Mouse (Mus musculus): ENCODE measurements around the gene Gm10277. TPM values are rescaled to one million over a fixed set of nuclear protein-coding genes. Genes with fewer than 3 reads are reported as not detected.

Gene Gm10277
- polyA plus RNA-seq, 1 experiment from 2014 or later, result 2.4 TPM

- no peaks in the 10 kb centered on the region for H3K9me3 ChIP-seq
Observed at GRCm38 (mm10) chr11:77782104-77782815, 5.3 kb downstream of the Gm10277 start.

DNA sequence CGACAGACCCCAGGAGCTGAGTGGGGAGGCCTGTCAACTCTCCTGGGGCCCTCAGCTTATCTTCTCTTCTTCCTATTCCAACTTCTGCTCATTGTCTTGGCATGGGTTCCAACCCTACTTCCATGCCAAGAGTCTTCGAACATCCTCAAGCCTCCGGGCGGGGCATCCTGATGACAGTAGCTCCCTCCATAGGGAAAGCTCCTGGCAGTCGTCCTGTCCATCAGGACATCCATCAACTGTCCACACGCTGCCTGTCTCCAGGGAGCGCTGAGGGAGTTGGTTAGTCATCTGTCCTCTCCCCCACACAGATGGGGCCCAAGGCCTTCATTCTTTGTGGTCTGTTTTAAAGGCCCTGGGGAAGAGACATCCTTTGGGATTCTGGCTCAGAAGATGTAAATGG lies 6.5 kb downstream of the Gm10277 start:
- H3K4me3 ChIP-seq, result no peak overlapping the region
- WGBS, result 72% methylated on average over 7 of the region's 7 CpGs

More at GRCm38 (mm10) chr11:77782104-77782815, 5.3 kb downstream of the Gm10277 start:
- 90% methylated on average over 7 of the region's 7 CpGs for WGBS
- ATAC-seq (ENCODE audit: low FRiP score, low read depth), result no peak
- no peak overlapping the region for H3K9ac ChIP-seq
- H3K27me3 ChIP-seq (replicated peaks), result no peaks in the 10 kb centered on the region
- no peak overlapping the region for H3K4me3 ChIP-seq
- no peak overlapping the region for H3K27ac ChIP-seq
- peaks cover 39% of the 10 kb centered on the region for H3K4me1 ChIP-seq
- H3K36me3 ChIP-seq, result peaks cover 21% of the 10 kb centered on the region
- H3K4me2 ChIP-seq (replicated peaks), result no peak overlapping the region

GRCm38 (mm10) chr11:77779240-77779639 lies 8.3 kb downstream of the Gm10277 start:
- ATAC-seq (ENCODE audit: low FRiP score, low read depth), result no peak
- WGBS, result 65% methylated on average over 1 of the region's 1 CpGs
- Histone ChIP-seq H3K4me3 (no peak overlapping the region), H3K9ac (no peak overlapping the region), H3K27ac (no peak overlapping the region), H3K9me3 (no peaks in the 10 kb centered on the region), H3K4me2 (replicated peaks) (no peak overlapping the region), H3K4me1 (peaks cover 18% of the 10 kb centered on the region), H3K27me3 (replicated peaks) (no peaks in the 10 kb centered on the region), H3K36me3 (peaks cover 23% of the 10 kb centered on the region)

More for the DNA sequence above, 6.5 kb downstream of the Gm10277 start:
- H3K36me3 ChIP-seq, result peaks cover 23% of the 10 kb centered on the region
- H3K27ac ChIP-seq, result no peak overlapping the region
- no peak overlapping the region for H3K9ac ChIP-seq
- H3K4me1 ChIP-seq, result peaks cover 33% of the 10 kb centered on the region
- ATAC-seq (ENCODE audit: low FRiP score, low read depth), result no peak
- H3K27me3 ChIP-seq (replicated peaks), result no peaks in the 10 kb centered on the region
- no peaks in the 10 kb centered on the region for H3K9me3 ChIP-seq
- H3K4me2 ChIP-seq (replicated peaks), result no peak overlapping the region

DNA sequence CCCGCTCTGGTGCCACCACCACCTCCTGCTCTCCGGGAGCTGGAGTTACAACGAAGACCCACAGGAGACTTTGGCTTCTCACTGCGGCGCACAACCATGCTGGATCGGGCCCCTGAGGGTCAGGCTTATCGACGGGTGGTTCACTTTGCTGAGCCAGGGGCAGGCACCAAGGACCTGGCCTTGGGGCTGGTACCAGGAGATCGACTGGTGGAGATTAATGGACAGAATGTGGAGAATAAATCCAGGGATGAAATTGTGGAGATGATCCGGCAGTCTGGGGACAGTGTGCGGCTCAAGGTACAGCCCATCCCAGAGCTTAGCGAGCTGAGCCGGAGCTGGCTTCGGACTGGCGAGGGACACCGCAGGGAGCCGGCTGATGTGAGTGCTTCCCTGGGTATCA lies 9.6 kb downstream of the Gm10277 start:
- ATAC-seq (ENCODE audit: low FRiP score, low read depth), result no peak
- Histone ChIP-seq H3K4me2 (replicated peaks) (no peak overlapping the region), H3K4me3 (no peak overlapping the region), H3K9me3 (no peaks in the 10 kb centered on the region), H3K27me3 (replicated peaks) (no peaks in the 10 kb centered on the region), H3K36me3 (peaks cover 23% of the 10 kb centered on the region), H3K9ac (no peak overlapping the region), H3K27ac (no peak overlapping the region), H3K4me1 (peaks cover 5% of the 10 kb centered on the region)
- 91% methylated on average over 17 of the region's 17 CpGs for WGBS

DNA sequence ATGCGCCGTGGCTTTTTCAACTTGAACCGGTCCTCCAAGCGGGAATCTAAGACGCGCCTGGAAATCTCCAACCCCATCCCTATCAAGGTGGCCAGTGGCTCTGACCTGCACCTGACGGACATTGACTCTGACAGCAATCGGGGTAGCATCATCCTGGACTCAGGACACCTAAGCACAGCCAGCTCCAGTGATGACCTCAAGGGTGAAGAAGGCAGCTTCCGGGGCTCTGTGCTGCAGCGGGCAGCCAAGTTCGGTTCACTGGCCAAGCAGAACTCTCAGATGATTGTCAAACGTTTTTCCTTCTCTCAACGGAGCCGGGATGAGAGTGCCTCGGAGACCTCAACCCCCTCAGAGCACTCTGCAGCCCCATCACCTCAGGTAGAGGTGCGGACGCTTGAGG lies 10.1 kb downstream of the Gm10277 start:
- Histone ChIP-seq H3K4me3 (no peak overlapping the region), H3K9ac (no peak overlapping the region), H3K36me3 (peaks cover 23% of the 10 kb centered on the region), H3K4me1 (0 out of 2 replicates have a peak, but pooled peaks cover 3% of the 10 kb centered on the region), H3K27ac (no peak overlapping the region), H3K4me2 (replicated peaks) (no peak overlapping the region), H3K9me3 (no peaks in the 10 kb centered on the region), H3K27me3 (replicated peaks) (no peaks in the 10 kb centered on the region)
- 92% methylated on average over 17 of the region's 17 CpGs for WGBS
- no peak for ATAC-seq (ENCODE audit: low FRiP score, low read depth)

- Histone ChIP-seq H3K4me2 (replicated peaks) (no peak overlapping the region), H3K9ac (0 out of 2 replicates have a peak overlapping the region, but pooled peaks have one; percentile 17), H3K36me3 (peaks cover 23% of the 10 kb centered on the region), H3K9me3 (no peaks in the 10 kb centered on the region), H3K4me3 (no peak overlapping the region), H3K4me1 (0 out of 2 replicates have a peak, but pooled peaks cover 6% of the 10 kb centered on the region), H3K27me3 (replicated peaks) (no peaks in the 10 kb centered on the region), H3K27ac (no peak overlapping the region)
- no peak for ATAC-seq (ENCODE audit: low FRiP score, low read depth)
- WGBS, result 50% methylated on average over 9 of the region's 9 CpGs
Observed at GRCm38 (mm10) chr11:77775701-77776400, 11.7 kb downstream of the Gm10277 start.

DNA sequence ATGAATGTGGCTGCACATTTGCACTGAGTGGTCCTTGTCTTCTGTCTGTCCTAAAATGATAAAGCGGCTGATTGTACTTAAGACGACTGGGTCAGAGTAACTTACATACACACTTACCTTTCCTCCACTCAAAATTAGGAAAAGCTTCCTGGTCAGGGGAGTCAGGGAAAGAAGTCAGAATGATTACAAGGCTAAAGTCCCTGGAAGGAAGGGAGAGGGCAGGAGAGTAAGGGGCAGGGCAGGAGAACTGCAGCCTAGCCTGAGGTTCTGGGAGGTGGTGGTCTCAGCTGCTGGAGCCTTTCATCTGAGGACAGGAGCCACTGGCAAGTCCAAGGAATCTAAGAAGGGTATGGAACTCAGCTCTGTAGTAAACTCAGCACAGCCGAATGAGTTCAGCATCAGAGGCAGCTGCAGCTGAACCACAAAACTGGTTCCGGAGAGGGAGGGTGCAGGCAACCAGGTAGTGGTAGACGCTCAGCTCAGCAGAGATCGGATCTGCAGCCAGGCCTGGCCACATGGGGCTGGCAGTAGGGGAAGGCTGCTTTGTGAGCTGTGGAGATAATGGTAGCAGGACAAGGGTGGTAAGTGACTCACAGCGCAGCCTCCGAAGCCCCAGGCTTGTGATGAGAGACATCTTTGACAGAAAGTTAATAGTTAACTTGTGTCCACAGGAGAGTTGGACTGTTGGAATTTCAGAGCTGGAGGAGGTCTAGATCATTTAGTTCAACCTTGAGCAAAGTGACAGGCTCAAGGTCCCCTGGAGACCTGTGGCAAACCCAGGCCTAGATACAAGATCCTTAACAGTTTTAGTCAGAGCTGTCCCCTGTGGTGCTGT lies 15.5 kb downstream of the Gm10277 start:
- ATAC-seq (ENCODE audit: low FRiP score, low read depth), result no peak
- WGBS, result 55% methylated on average over 8 of the region's 8 CpGs
- no peaks in the 10 kb centered on the region for H3K27me3 ChIP-seq (replicated peaks)
- H3K9me3 ChIP-seq, result no peaks in the 10 kb centered on the region
- H3K36me3 ChIP-seq, result no peaks in the 10 kb centered on the region; the same call in 1 of the 2 replicates
- H3K4me2 ChIP-seq (replicated peaks), result no peak overlapping the region
- H3K4me3 ChIP-seq, result no peak overlapping the region
- no peak overlapping the region for H3K9ac ChIP-seq
- no peak overlapping the region for H3K27ac ChIP-seq
- 0 out of 2 replicates have a peak, but pooled peaks cover 6% of the 10 kb centered on the region for H3K4me1 ChIP-seq

GRCm38 (mm10) chr11:77770346-77770745 lies 17.2 kb downstream of the Gm10277 start:
- ATAC-seq (ENCODE audit: low FRiP score, low read depth), result no peak
- no peak overlapping the region for H3K27ac ChIP-seq
- H3K4me2 ChIP-seq (replicated peaks), result no peak overlapping the region
- H3K9me3 ChIP-seq, result no peaks in the 10 kb centered on the region
- WGBS, result 79% methylated on average over 8 of the region's 8 CpGs
- H3K4me3 ChIP-seq, result no peak overlapping the region
- no peaks in the 10 kb centered on the region for H3K27me3 ChIP-seq (replicated peaks)
- H3K4me1 ChIP-seq, result peaks cover 19% of the 10 kb centered on the region
- no peaks in the 10 kb centered on the region for H3K36me3 ChIP-seq
- H3K9ac ChIP-seq, result no peak overlapping the region

GRCm38 (mm10) chr11:77769496-77769895 lies 18.1 kb downstream of the Gm10277 start:
- Histone ChIP-seq H3K27ac (no peak overlapping the region), H3K4me1 (peaks cover 28% of the 10 kb centered on the region), H3K4me3 (no peak overlapping the region), H3K27me3 (replicated peaks) (no peaks in the 10 kb centered on the region), H3K9me3 (no peaks in the 10 kb centered on the region), H3K36me3 (no peaks in the 10 kb centered on the region), H3K4me2 (replicated peaks) (no peak overlapping the region), H3K9ac (no peak overlapping the region)
- 86% methylated on average over 4 of the region's 4 CpGs for WGBS
- ATAC-seq (ENCODE audit: low FRiP score, low read depth), result no peak

DNA sequence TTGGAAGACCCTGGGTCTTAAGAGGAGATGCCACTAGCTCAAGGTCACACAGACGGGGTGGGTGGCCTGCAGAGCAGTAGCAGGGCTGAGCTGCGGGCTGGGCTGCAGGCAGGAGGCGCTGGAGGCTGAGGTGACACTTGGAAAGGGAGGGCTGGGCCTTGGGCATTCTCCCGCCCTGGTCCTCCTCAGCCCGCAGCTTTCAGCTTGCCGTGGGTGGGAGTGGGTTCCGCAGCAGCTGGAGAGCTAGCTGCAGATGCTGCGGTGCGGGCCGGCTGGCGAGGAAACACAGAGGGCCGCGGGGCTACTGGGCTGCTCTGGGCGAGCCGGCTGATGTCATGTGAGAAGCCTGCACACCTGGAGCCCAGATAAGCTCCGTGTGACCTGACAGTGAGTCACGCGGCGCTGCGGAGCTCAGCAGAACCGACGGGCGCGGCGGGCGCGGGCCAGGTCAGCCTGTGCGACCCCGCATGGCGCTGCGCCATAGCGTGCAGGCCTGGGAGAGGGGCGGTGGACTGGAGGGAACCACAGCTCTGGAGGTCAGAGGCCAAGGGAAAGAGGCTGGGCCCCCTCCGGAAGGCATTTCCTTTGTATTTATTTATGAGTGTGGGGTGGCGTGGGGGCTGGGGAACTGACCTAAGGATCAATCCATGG lies 21.1 kb downstream of the Gm10277 start:
- no peak for ATAC-seq (ENCODE audit: low FRiP score, low read depth)
- no peaks in the 10 kb centered on the region for H3K9me3 ChIP-seq
- WGBS, result under 1% methylated on average over 35 of the region's 35 CpGs
- H3K27ac ChIP-seq, result 0 out of 2 replicates have a peak overlapping the region, but pooled peaks have one; percentile 20
- peaks cover 36% of the 10 kb centered on the region for H3K4me1 ChIP-seq
- peak overlapping the region; percentile 92 for H3K4me2 ChIP-seq (replicated peaks)
- no peaks in the 10 kb centered on the region for H3K27me3 ChIP-seq (replicated peaks)
- no peaks in the 10 kb centered on the region for H3K36me3 ChIP-seq
- H3K9ac ChIP-seq, result peak overlapping the region; percentile 64
- H3K4me3 ChIP-seq, result peak overlapping the region; percentile 33

- Histone ChIP-seq H3K36me3 (no peaks in the 10 kb centered on the region), H3K27me3 (replicated peaks) (no peaks in the 10 kb centered on the region), H3K27ac (no peak overlapping the region), H3K4me3 (no peak overlapping the region), H3K9ac (no peak overlapping the region), H3K9me3 (no peaks in the 10 kb centered on the region), H3K4me2 (replicated peaks) (peak overlapping the region; percentile 92), H3K4me1 (peaks cover 36% of the 10 kb centered on the region)
- 42% methylated on average over 4 of the region's 4 CpGs for WGBS
- ATAC-seq (ENCODE audit: low FRiP score, low read depth), result no peak
Observed at GRCm38 (mm10) chr11:77765459-77765777, 22.1 kb downstream of the Gm10277 start.
